Mouse (Mus musculus) lung, postnatal 0 days (tissue): ENCODE data around the gene Acot2. TPM values are rescaled to one million over a fixed set of nuclear protein-coding genes. Genes with fewer than 3 reads are reported as not detected.
"Not testable (repeated sequence)": the region's sequence is repeated elsewhere in the genome, so short reads cannot be mapped to it uniquely, and the experiment has no call there.

Experiments
- ATAC-seq: fragments of 200-750 bp; cut with Nextera tagmentation; 2 replicates; pipeline ENCODE4 v1.8.0; 2017; ENCODE audit warnings: moderate library complexity
- DNase-seq: peaks from one replicate; pipeline ENCODE4 v3.0.0-alpha.2; 2016; ENCODE audit warnings: low spot score
- H3K27ac ChIP-seq: fragments of 300-500 bp; sonication (generic); 2 replicates; pipeline ENCODE4 v1.5.1; 2014; ENCODE audit warnings: antibody characterized with exemption, mild to moderate bottlenecking, low read length, mixed read lengths
- H3K27me3 ChIP-seq: fragments of 300-500 bp; sonication (generic); replicated peaks from 2 replicates; pipeline ENCODE4 v1.6.1; 2014; ENCODE audit warnings: low read length, mixed read lengths; ENCODE audit not compliant: insufficient read depth
- H3K36me3 ChIP-seq: fragments of 300-500 bp; sonication (generic); 2 replicates; pipeline ENCODE4 v1.6.1; 2014; ENCODE audit warnings: low read length, mixed read lengths; ENCODE audit not compliant: insufficient read depth
- H3K4me1 ChIP-seq: fragments of 300-500 bp; sonication (generic); 2 replicates; pipeline ENCODE4 v1.6.1; 2014; ENCODE audit warnings: antibody characterized with exemption, low read depth, low read length, mixed read lengths; ENCODE audit not compliant: insufficient read depth
- H3K4me2 ChIP-seq: fragments of 300-500 bp; sonication (generic); replicated peaks from 2 replicates; pipeline ENCODE4 v1.6.1; 2014; ENCODE audit warnings: low read depth, mild to moderate bottlenecking, low read length, moderate library complexity, mixed read lengths
- H3K4me3 ChIP-seq: fragments of 300-500 bp; sonication (generic); 2 replicates; pipeline ENCODE4 v1.5.1; 2014; ENCODE audit warnings: low read depth, low read length
- H3K9ac ChIP-seq: fragments of 300-500 bp; sonication (generic); replicated peaks from 2 replicates; pipeline ENCODE4 v1.6.1; 2014; ENCODE audit warnings: low read depth, mild to moderate bottlenecking
- H3K9me3 ChIP-seq: fragments of 300-500 bp; sonication (generic); 2 replicates; pipeline ENCODE4 v1.6.1; 2016; ENCODE audit warnings: low read length, mixed read lengths
- CTCF ChIP-seq: IDR thresholded peaks from 2 replicates; pipeline ENCODE4 v1.5.1; 2016; ENCODE audit warnings: antibody characterized with exemption, mild to moderate bottlenecking
- EP300 ChIP-seq: IDR thresholded peaks from 2 replicates; pipeline ENCODE4 v1.6.1; 2016; ENCODE audit warnings: antibody characterized with exemption, mild to moderate bottlenecking, control low read depth
- WGBS: fragments of 180-500 bp; shearing (Covaris S2); extraction: QIAGEN DNeasy Blood & Tissue Kit; methylation state at CpG from one replicate; pipeline ENCODE4 v1.1.7; 2014; 5-methylcytosine and 5-hydroxymethylcytosine counted together
- polyA plus RNA-seq: library from polyadenylated mRNA; unstranded; fragments of >200 nt; fragmentation: Nextera tagmentation; extraction: Ambion mirVana; gene quantifications from 2 replicates; pipeline ENCODE4 v1.2.1, GENCODE M21; 2015

Gene Acot2
- polyA plus RNA-seq, 1 experiment from 2014 or later: 79.7 TPM

DNA sequence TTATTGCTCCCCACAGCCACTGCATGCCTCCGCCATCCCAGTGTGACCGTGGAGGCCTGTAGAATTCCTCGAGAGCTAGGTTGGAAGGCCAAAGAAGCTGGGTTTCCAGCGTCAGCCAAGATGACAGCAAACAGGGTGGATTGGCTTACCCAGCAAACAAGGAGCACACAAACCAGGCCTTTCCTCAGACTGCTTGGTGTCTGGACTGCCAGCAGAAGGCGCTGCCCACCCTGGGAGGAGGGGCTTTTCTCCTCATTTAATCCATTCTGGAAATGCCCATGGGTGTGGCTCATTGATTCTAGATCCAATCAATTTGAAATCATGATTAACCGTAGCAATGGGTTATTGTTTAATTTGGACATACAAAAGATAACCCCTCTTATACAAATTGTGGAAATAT, 25.5 kb downstream of the Acot2 start:
- Histone ChIP-seq H3K9ac (no peak overlapping the region), H3K36me3 (no peaks in the 10 kb centered on the region; the same call in 1 of the 2 replicates), H3K4me2 (no peak overlapping the region), H3K27me3 (no peaks in the 10 kb centered on the region), H3K4me1 (peaks cover 5% of the 10 kb centered on the region; the same call in 1 of the 2 replicates), H3K4me3 (no peak overlapping the region), H3K27ac (no peak overlapping the region), H3K9me3 (no peaks in the 10 kb centered on the region)
- TF ChIP-seq EP300 (no peak), CTCF (peak; percentile 53)
- ATAC-seq: no peak
- DNase-seq: peak; percentile 19
- 62% methylated on average over 6 of the region's 6 CpGs for WGBS

DNA sequence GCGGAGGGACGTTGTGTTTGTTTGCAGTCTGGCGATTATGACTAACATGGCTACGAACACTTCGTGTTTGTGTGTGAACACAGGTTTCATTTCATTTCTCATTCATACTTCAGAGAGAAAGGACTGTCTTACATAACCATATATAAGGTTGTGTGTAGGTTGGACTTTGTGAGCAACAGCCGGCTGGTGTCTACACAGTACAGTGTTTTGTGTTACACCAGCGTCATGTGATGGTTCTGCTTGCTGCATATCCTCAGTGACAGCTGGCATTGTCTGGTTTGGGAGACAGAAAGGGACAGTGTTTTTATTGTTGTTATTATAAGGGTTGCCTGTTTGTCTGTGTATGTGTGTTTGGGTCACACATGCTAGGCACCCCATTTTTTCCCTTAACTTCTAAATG, 26.0 kb downstream of the Acot2 start:
- DNase-seq (no peak), ATAC-seq (no peak)
- H3K9me3 ChIP-seq: no peaks in the 10 kb centered on the region
- peaks cover 5% of the 10 kb centered on the region; the same call in 1 of the 2 replicates for H3K4me1 ChIP-seq
- H3K36me3 ChIP-seq: no peaks in the 10 kb centered on the region; the same call in 1 of the 2 replicates
- H3K4me3 ChIP-seq: no peak overlapping the region
- H3K9ac ChIP-seq: no peak overlapping the region
- 91% methylated on average over 7 of the region's 7 CpGs for WGBS
- H3K27me3 ChIP-seq: no peaks in the 10 kb centered on the region
- H3K27ac ChIP-seq: no peak overlapping the region
- TF ChIP-seq CTCF: no peak
- TF ChIP-seq EP300: no peak
- H3K4me2 ChIP-seq: no peak overlapping the region

DNA sequence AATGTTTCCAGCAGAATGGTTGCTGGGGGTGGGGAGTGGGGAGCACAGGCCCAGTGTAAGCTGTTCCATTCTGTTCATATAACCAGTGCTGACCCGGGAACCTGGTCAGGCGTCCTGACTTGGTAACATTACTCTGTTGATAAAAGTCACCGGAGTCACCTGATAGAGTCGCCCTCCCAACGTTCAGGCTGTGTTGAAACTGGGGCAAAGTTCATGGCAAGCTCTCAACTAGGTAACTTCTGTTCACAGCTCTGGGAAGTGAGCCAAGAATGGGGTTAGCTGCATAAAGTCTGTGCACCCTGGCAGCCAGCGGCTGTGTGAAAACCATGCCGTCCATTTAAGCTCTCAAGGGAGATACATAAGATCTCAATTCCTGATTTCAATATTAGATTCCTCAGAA, 32.9 kb downstream of the Acot2 start:
- not testable (repeated sequence) for H3K36me3 ChIP-seq, H3K4me2 ChIP-seq, H3K9me3 ChIP-seq, H3K27ac ChIP-seq, H3K4me1 ChIP-seq, H3K4me3 ChIP-seq, H3K9ac ChIP-seq, H3K27me3 ChIP-seq
- 20% methylated on average over 7 of the region's 7 CpGs for WGBS
- ATAC-seq (peak; percentile 91), DNase-seq (peak; percentile 92)

DNA sequence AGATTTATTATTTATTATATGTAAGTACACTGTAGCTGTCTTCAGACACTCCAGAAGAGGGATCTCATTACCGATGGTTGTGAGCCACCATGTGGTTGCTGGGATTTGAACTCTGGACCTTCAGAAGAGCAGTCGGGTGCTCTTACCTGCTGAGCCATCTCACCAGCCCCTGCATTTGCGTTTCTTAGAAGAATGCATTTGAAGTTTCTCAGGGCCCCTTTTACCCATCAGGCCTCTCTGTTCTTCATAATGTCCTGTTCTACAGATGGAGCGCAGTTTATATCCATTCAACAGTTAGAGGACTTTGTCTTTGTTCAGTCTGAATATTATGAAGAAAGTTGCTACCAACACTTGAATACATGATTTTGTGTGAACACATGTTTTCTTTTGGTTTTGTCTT, 34.6 kb downstream of the Acot2 start:
- not testable (repeated sequence) for ATAC-seq, H3K36me3 ChIP-seq, H3K9ac ChIP-seq, H3K4me1 ChIP-seq, H3K27ac ChIP-seq, H3K27me3 ChIP-seq, H3K9me3 ChIP-seq, H3K4me2 ChIP-seq, DNase-seq, H3K4me3 ChIP-seq
- 84% methylated on average over 4 of the region's 4 CpGs for WGBS

DNA sequence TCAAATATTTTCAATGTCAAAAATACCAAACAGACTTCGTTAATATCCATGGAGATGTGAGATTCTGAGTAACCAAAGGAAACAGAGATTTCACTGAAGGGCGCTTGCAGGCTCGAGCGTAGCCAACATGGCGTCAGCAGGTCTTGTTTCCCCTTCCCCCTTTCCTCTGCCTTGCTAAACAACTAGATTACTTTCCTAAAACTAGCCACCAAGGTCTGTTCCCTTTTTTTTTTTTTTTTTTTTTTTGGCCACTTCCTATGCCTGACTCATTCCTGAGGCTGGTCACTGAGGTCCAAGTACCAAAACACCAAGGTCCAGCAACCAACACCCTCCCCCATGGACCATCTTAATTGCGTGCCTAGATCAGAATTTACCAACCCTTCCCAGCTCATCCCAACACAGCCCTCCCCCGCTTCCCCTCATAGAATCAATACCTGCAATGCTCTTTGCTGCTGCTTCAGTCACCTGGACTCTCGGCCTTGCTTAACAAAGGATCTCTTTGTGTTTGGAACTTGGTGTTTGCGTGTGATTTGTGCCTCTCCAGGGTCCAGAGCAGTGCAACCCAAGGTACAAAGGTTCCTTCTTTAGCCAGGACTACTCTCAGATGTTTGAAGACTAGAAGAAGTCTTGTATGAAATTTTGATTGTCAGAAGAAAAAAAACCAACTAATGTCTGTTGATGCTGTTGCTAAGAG, 35.5 kb downstream of the Acot2 start:
- no peak overlapping the region for H3K4me2 ChIP-seq
- H3K27me3 ChIP-seq: no peaks in the 10 kb centered on the region
- TF ChIP-seq EP300 (no peak), CTCF (no peak)
- no peak overlapping the region for H3K27ac ChIP-seq
- H3K4me1 ChIP-seq: no peaks in the 10 kb centered on the region
- DNase-seq (peak; percentile 9), ATAC-seq (no peak)
- H3K36me3 ChIP-seq: no peaks in the 10 kb centered on the region
- H3K4me3 ChIP-seq: no peak overlapping the region
- 72% methylated on average over 9 of the region's 9 CpGs for WGBS
- no peaks in the 10 kb centered on the region for H3K9me3 ChIP-seq
- no peak overlapping the region for H3K9ac ChIP-seq

DNA sequence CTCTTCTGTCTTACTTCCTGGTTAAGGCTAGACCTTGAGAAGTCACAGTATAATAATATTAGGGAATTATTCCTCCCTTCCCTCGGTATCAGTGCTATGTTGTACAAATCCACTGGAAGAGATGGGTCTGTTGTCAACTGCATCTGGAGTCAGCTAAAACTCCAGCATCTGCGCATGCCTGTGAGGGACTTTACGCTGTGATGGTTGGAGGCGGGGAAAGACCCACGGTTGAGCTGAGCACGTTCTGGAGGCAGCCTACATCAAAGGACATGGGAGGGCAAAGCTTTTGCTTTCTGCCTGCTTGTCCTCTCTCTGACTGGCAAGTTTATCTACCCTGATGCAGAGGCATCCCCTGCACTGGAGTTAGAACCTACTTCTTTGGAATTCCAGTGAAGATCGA, 38.2 kb downstream of the Acot2 start:
- no peaks in the 10 kb centered on the region for H3K36me3 ChIP-seq
- H3K9ac ChIP-seq: no peak overlapping the region
- TF ChIP-seq CTCF (no peak), EP300 (no peak)

DNA sequence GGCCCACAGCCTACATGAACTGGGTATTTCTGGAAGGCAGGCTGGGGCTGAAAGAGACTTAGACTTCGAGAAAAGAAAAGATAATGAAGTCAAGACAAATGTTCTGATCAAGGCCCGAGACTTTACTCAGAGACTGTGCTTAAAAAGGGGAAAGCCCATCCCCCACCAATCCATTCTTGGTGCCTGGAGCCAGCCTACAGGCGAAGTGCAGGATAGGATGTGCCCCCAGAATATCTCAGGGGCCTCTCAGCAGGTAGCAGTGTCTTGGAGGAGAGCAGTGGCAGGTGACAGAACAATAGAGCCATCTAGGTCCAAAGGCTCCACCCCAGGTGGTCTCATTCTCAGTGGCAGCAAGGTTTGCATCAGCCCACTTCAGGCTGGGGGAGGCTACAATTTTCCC, 40.7 kb downstream of the Acot2 start:
- not testable (repeated sequence) for H3K9ac ChIP-seq, H3K4me3 ChIP-seq, H3K27me3 ChIP-seq, H3K36me3 ChIP-seq, DNase-seq, H3K9me3 ChIP-seq, H3K27ac ChIP-seq, H3K4me2 ChIP-seq, ATAC-seq, H3K4me1 ChIP-seq
- 66% methylated on average over 3 of the region's 3 CpGs for WGBS

More for the DNA sequence above, 38.2 kb downstream of the Acot2 start:
- Histone ChIP-seq H3K4me2 (no peak overlapping the region), H3K4me1 (no peaks in the 10 kb centered on the region), H3K9me3 (no peaks in the 10 kb centered on the region), H3K27me3 (no peaks in the 10 kb centered on the region), H3K4me3 (no peak overlapping the region), H3K27ac (no peak overlapping the region)
- WGBS: 80% methylated on average over 7 of the region's 7 CpGs
- ATAC-seq (no peak), DNase-seq (no peak)

DNA sequence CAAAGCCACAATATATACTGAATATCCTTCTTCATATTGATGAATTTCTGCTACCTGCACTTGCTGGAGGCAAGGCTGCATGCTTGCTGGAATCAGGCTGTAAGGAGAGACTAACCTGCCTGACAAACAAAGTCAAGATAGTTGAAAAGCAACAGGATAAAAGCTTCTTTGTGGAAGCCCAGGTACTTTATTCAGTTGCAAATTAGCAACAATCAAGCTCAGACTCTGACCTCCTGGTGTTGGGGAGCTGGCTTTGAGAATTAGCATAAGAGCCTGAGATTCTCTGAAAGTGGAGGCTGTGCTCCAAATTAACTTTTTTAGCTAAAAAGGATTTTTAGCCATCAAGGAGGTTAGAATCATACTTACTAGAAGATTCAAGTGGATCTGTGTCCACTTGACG, 41.4 kb downstream of the Acot2 start:
- H3K9ac ChIP-seq, H3K4me1 ChIP-seq, H3K9me3 ChIP-seq, DNase-seq, H3K36me3 ChIP-seq, H3K27ac ChIP-seq, H3K4me2 ChIP-seq, H3K27me3 ChIP-seq, H3K4me3 ChIP-seq, ATAC-seq: not testable (repeated sequence)
- 92% methylated on average over 1 of the region's 1 CpGs for WGBS
